Mouse (Mus musculus): ENCODE measurements around the gene Apobec4. TPM values are rescaled to one million over a fixed set of nuclear protein-coding genes. Genes with fewer than 3 reads are reported as not detected.
A peak's percentile ranks its signal among the peaks of the same experiment; 100 is the strongest.

Apobec4 gene
- total and polyA plus RNA-seq, 3 experiments: not detected

- intact Hi-C loops (cut with DNase I): loop anchor here (5.0 kb wide), 2 partner anchors 54 to 609 kb away; no protein-coding TSS in a partner anchor
- WGBS: 60% methylated on average over 6 of the region's 6 CpGs
- H3K27ac ChIP-seq: no peak overlapping the region; the same call in 1 of the 2 replicates
These were observed 43.3 kb downstream of the Apobec4 start for GRCm38 (mm10) chr1:152793495-152794130.

GRCm38 (mm10) chr1:152795688-152796255 lies 45.4 kb downstream of the Apobec4 start:
- Histone ChIP-seq H3K27ac (peak overlapping the region; percentile 12; the same call in 1 of the 2 replicates), H3K36me3 (ENCODE audit: control insufficient read depth, insufficient read depth, low read length) (no peaks in the 10 kb centered on the region), H3K4me3 (no peak overlapping the region), H3K4me1 (ENCODE audit: control insufficient read depth, insufficient read depth, low read length) (peaks cover 4% of the 10 kb centered on the region; the same call in 1 of the 2 replicates), H3K79me2 (replicated peaks; ENCODE audit: control insufficient read depth, insufficient read depth, low read length) (no peaks in the 10 kb centered on the region), H3K9ac (ENCODE audit: low read depth, low read length) (no peak overlapping the region), H3K27me3 (ENCODE audit: control insufficient read depth, insufficient read depth, low read length) (no peaks in the 10 kb centered on the region)
- TF ChIP-seq EP300 (IDR thresholded peaks at IDR 0.05; ENCODE audit: insufficient read depth, low read depth, low read length) (no peak), POLR2A (IDR thresholded peaks at IDR 0.05; ENCODE audit: insufficient read depth, low read depth, low read length) (no peak), CTCF (IDR thresholded peaks at IDR 0.05) (no peak)
- DNase-seq: no peak
- WGBS: 58% methylated on average over 8 of the region's 8 CpGs
- intact Hi-C loops (cut with DNase I): no loop called here

More at GRCm38 (mm10) chr1:152793495-152794130, 43.3 kb downstream of the Apobec4 start:
- Histone ChIP-seq H3K27me3 (ENCODE audit: control insufficient read depth, insufficient read depth, low read length) (no peaks in the 10 kb centered on the region), H3K79me2 (replicated peaks; ENCODE audit: control insufficient read depth, insufficient read depth, low read length) (no peaks in the 10 kb centered on the region), H3K9ac (ENCODE audit: low read depth, low read length) (no peak overlapping the region), H3K4me1 (ENCODE audit: control insufficient read depth, insufficient read depth, low read length) (peaks cover 4% of the 10 kb centered on the region; the same call in 1 of the 2 replicates), H3K36me3 (ENCODE audit: control insufficient read depth, insufficient read depth, low read length) (no peaks in the 10 kb centered on the region), H3K4me3 (no peak overlapping the region)
- DNase-seq: no peak
- TF ChIP-seq EP300 (IDR thresholded peaks at IDR 0.05; ENCODE audit: insufficient read depth, low read depth, low read length): no peak
- TF ChIP-seq CTCF (IDR thresholded peaks at IDR 0.05): no peak
- no peak for TF ChIP-seq POLR2A (IDR thresholded peaks at IDR 0.05; ENCODE audit: insufficient read depth, low read depth, low read length)

GRCm38 (mm10) chr1:152796683-152797263 lies 46.4 kb downstream of the Apobec4 start:
- no peak for TF ChIP-seq POLR2A (IDR thresholded peaks at IDR 0.05; ENCODE audit: insufficient read depth, low read depth, low read length)
- no peak for TF ChIP-seq CTCF (IDR thresholded peaks at IDR 0.05)
- no peak for TF ChIP-seq EP300 (IDR thresholded peaks at IDR 0.05; ENCODE audit: insufficient read depth, low read depth, low read length)
- Histone ChIP-seq H3K4me3 (no peak overlapping the region), H3K4me1 (ENCODE audit: control insufficient read depth, insufficient read depth, low read length) (peaks cover 4% of the 10 kb centered on the region; the same call in 1 of the 2 replicates), H3K27me3 (ENCODE audit: control insufficient read depth, insufficient read depth, low read length) (no peaks in the 10 kb centered on the region), H3K27ac (no peak overlapping the region), H3K79me2 (replicated peaks; ENCODE audit: control insufficient read depth, insufficient read depth, low read length) (no peaks in the 10 kb centered on the region), H3K36me3 (ENCODE audit: control insufficient read depth, insufficient read depth, low read length) (no peaks in the 10 kb centered on the region), H3K9ac (ENCODE audit: low read depth, low read length) (no peak overlapping the region)
- peak in 1 of 2 experiments; percentile 21 for DNase-seq
- intact Hi-C loops (cut with DNase I): no loop called here
- WGBS: 78% methylated on average over 8 of the region's 8 CpGs

GRCm38 (mm10) chr1:152798125-152798524 lies 47.8 kb downstream of the Apobec4 start:
- Histone ChIP-seq H3K27ac (peak overlapping the region; percentile 51), H3K79me2 (replicated peaks; ENCODE audit: control insufficient read depth, insufficient read depth, low read length) (no peaks in the 10 kb centered on the region), H3K4me3 (no peak overlapping the region), H3K9ac (ENCODE audit: low read depth, low read length) (no peak overlapping the region), H3K27me3 (ENCODE audit: control insufficient read depth, insufficient read depth, low read length) (no peaks in the 10 kb centered on the region), H3K36me3 (ENCODE audit: control insufficient read depth, insufficient read depth, low read length) (no peaks in the 10 kb centered on the region), H3K4me1 (ENCODE audit: control insufficient read depth, insufficient read depth, low read length) (peaks cover 4% of the 10 kb centered on the region; the same call in 1 of the 2 replicates)
- DNase-seq: peak in 1 of 2 experiments; percentile 24
- intact Hi-C loops (cut with DNase I): no loop called here
- 34% methylated on average over 9 of the region's 9 CpGs for WGBS
- TF ChIP-seq EP300 (IDR thresholded peaks at IDR 0.05; ENCODE audit: insufficient read depth, low read depth, low read length) (0 out of 2 replicates have a peak, but pooled peaks have one; percentile 51), CTCF (IDR thresholded peaks at IDR 0.05) (no peak), POLR2A (IDR thresholded peaks at IDR 0.05; ENCODE audit: insufficient read depth, low read depth, low read length) (no peak)

- peak within 1 kb of the TSS; percentile 51 for H3K27ac ChIP-seq
- no peak within 1 kb of the TSS for H3K9ac ChIP-seq (ENCODE audit: low read depth, low read length)
- 21% methylated on average over 2 of the region's 2 CpGs for WGBS
- H3K79me2 ChIP-seq (replicated peaks; ENCODE audit: control insufficient read depth, insufficient read depth, low read length): no peaks in the 10 kb centered on the region
- no peak within 1 kb of the TSS for H3K4me3 ChIP-seq
- peak in 1 of 2 experiments; percentile 32 for DNase-seq
- H3K27me3 ChIP-seq (ENCODE audit: control insufficient read depth, insufficient read depth, low read length): no peaks in the 10 kb centered on the region
- peaks cover 3% of the 10 kb centered on the region; the same call in 1 of the 2 replicates for H3K4me1 ChIP-seq (ENCODE audit: control insufficient read depth, insufficient read depth, low read length)
- TF ChIP-seq EP300 (IDR thresholded peaks at IDR 0.05; ENCODE audit: insufficient read depth, low read depth, low read length) (no peak), POLR2A (IDR thresholded peaks at IDR 0.05; ENCODE audit: insufficient read depth, low read depth, low read length) (peak; percentile 58)
- intact Hi-C loops (cut with DNase I): no loop called here
- no peaks in the 10 kb centered on the region for H3K36me3 ChIP-seq (ENCODE audit: control insufficient read depth, insufficient read depth, low read length)
These were observed 49.5 kb downstream of the Apobec4 start, which contains the start of gene Ncf2 for GRCm38 (mm10) chr1:152799897-152800296. TSS of gene Ncf2 (plus strand) at chr1:152800194.

Measured in heart, adult 2 months (tissue).